Mouse (Mus musculus) heart, postnatal 0 days (tissue): ENCODE data around the gene Fut9.

ENCODE experiments used
- CTCF ChIP-seq: IDR thresholded peaks from 2 replicates; pipeline ENCODE4 v1.5.1; 2016; ENCODE audit warnings: antibody characterized with exemption, control low read depth, low read depth
- EP300 ChIP-seq: IDR thresholded peaks from 2 replicates; pipeline ENCODE4 v1.6.1; 2016; ENCODE audit warnings: antibody characterized with exemption, low read depth

GRCm38 (mm10) chr4:25785276-25785675 lies 14.8 kb downstream of the Fut9 start:
- no peak for TF ChIP-seq CTCF
- TF ChIP-seq EP300: no peak
